Mouse (Mus musculus) cerebellum, adult 2 months (tissue): ENCODE data around the gene Hoxb9.

ENCODE experiments used
- CTCF ChIP-seq: fragments of 200-500 bp; IDR thresholded peaks from 2 replicates; pipeline ENCODE4 v1.5.1; 2011; ENCODE audit warnings: low read depth, mild to moderate bottlenecking, control low read depth, low read length, moderate library complexity, borderline replicate concordance; ENCODE audit not compliant: insufficient read depth
- POLR2A ChIP-seq: fragments of 200-500 bp; IDR thresholded peaks from 2 replicates; pipeline ENCODE4 v1.6.1; 2011; ENCODE audit warnings: low read length, control low read depth, borderline replicate concordance; ENCODE audit not compliant: insufficient read depth

DNA sequence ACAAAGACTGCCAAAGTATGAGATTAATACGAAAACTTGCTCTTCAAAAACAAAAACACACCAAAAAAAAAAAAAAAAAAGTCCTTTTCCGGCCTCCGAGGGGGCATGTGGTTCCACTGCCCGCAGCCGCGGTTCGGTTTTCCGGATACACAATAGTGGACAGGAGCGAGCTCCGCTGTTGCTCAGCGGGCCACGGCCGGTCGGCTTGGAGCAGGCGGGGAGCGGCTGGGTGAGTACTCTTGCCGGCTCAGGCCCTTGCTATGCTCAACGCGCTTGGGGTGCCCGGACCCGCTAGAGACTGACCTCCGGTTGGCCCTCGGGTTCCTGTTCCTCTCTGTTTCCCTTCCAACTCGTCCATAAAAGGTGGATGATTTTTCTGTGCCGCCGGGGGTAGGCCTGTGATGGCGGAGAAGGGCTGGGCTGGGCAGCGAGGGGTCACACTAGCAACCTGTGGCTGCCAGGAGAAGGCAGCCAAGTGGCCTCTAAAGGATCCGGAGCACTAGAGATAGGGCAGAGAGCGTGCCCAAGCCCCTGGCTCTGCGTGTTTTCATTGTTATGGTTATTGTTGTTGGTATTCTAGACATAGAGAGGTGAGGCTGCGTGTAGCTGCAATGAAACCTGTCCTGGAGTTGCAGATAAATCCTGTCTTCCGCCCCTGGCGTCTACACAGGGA is 43.5 kb downstream of the Hoxb9 start:
- TF ChIP-seq CTCF = no peak
- no peak for TF ChIP-seq POLR2A
